Mouse (Mus musculus) layer of hippocampus, adult 9-10 months (tissue): ENCODE results near the gene Map7d3.
A peak's percentile ranks its signal among the peaks of the same experiment; 100 is the strongest.

Experiments
- DNase-seq: peaks from one replicate; pipeline ENCODE4 v3.0.0; 2022; ENCODE audit warnings: low spot score

Gene Map7d3

GRCm38 (mm10) chrX:56821765-56822603 lies at the start of gene Map7d3:
Gene Map7d3 (minus strand): TSS chrX:56822326.
- no peak for DNase-seq

- DNase-seq: no peak
Observed at GRCm38 (mm10) chrX:56869863-56870262, 47.7 kb upstream of the Map7d3 start, which contains the start of gene Adgrg4. Gene Adgrg4 (plus strand): TSS chrX:56870163.

GRCm38 (mm10) chrX:56841255-56841654 lies 19.1 kb upstream of the Map7d3 start:
- no peak for DNase-seq

- no peak for DNase-seq
Observed at GRCm38 (mm10) chrX:56839369-56839768, 17.2 kb upstream of the Map7d3 start.

GRCm38 (mm10) chrX:56835842-56836241 lies 13.7 kb upstream of the Map7d3 start:
- no peak for DNase-seq

GRCm38 (mm10) chrX:56827492-56827891 lies 5.4 kb upstream of the Map7d3 start:
- DNase-seq: no peak

- DNase-seq: peak; percentile 37
Observed at GRCm38 (mm10) chrX:56791268-56791667, 30.9 kb downstream of the Map7d3 start.

- no peak for DNase-seq
Observed at GRCm38 (mm10) chrX:56790591-56790990, 31.5 kb downstream of the Map7d3 start.

- no peak for DNase-seq
Observed at GRCm38 (mm10) chrX:56787486-56787885, 34.6 kb downstream of the Map7d3 start.

- DNase-seq: no peak
Observed at GRCm38 (mm10) chrX:56786281-56787061, 35.7 kb downstream of the Map7d3 start.

- no peak for DNase-seq
Observed at GRCm38 (mm10) chrX:56773329-56773728, 48.8 kb downstream of the Map7d3 start.

- no peak for DNase-seq
Observed at GRCm38 (mm10) chrX:56771751-56772150, 50.4 kb downstream of the Map7d3 start.

- DNase-seq: no peak
Observed at GRCm38 (mm10) chrX:56769838-56770237, 52.3 kb downstream of the Map7d3 start.

- DNase-seq: no peak
Observed at GRCm38 (mm10) chrX:56760257-56760760, 61.8 kb downstream of the Map7d3 start.

- no peak for DNase-seq
Observed at GRCm38 (mm10) chrX:56756352-56756751, 65.8 kb downstream of the Map7d3 start.

GRCm38 (mm10) chrX:56755646-56756045 lies 66.5 kb downstream of the Map7d3 start:
- DNase-seq: no peak

GRCm38 (mm10) chrX:56753317-56754289 lies 68.5 kb downstream of the Map7d3 start:
- no peak for DNase-seq

GRCm38 (mm10) chrX:56752144-56752543 lies 70.0 kb downstream of the Map7d3 start:
- no peak for DNase-seq

GRCm38 (mm10) chrX:56751536-56751935 lies 70.6 kb downstream of the Map7d3 start:
- no peak for DNase-seq
